Mouse (Mus musculus): ENCODE results near the gene Tmod2.

DNA sequence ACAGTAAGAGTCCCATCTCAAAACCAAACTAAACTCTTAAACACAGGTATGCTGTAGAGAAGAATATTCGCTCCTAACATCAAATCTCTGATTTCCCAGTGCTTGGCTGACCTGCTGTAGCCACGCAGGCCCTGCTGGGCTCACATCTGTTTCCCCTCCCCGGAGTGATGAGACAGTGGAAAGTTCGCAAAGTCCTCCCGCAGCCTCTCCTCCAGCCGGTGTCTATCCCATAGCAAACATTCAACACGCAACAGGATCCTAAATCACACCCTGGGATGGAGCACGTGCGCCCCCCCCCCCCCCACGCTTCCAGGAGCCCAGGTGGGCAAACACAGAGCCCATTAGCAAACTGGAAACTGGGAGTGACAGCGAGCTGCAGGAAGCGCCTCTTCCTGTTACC is 9.6 kb downstream of the Tmod2 start:
- TF ChIP-seq CTCF (IDR thresholded peaks at IDR 0.05; ENCODE audit: low read depth, low read length) (no peak), POLR2A (IDR thresholded peaks at IDR 0.05; ENCODE audit: extremely low read depth, insufficient read depth, low read length) (no peak)
